Mouse (Mus musculus) thymus, postnatal 14 days (tissue): Measurements from ENCODE around the gene Gm36176.
"Not testable (repeated sequence)": the region's sequence is repeated elsewhere in the genome, so short reads cannot be mapped to it uniquely, and the experiment has no call there.

Source experiments
- DNase-seq: peaks from one replicate; pipeline ENCODE4 v3.0.0; 2021

Gm36176 gene

GRCm38 (mm10) chr10:77846503-77846902 lies at the start of gene Gm36176:
TSS of gene Gm36176 (plus strand) at chr10:77846803.
- no peak for DNase-seq

- DNase-seq = no peak
Observed at GRCm38 (mm10) chr10:77797677-77798076, 48.9 kb upstream of the Gm36176 start.

- not testable (repeated sequence) for DNase-seq
Observed at GRCm38 (mm10) chr10:77798164-77798920, 48.3 kb upstream of the Gm36176 start.

- no peak for DNase-seq
Observed at GRCm38 (mm10) chr10:77798921-77799508, 47.6 kb upstream of the Gm36176 start, which contains the start of gene Gm19668. TSS of gene Gm19668 (minus strand) at chr10:77799133.

GRCm38 (mm10) chr10:77804095-77804494 lies 42.5 kb upstream of the Gm36176 start:
- DNase-seq = no peak

- DNase-seq = no peak
Observed at GRCm38 (mm10) chr10:77811743-77812142, 34.9 kb upstream of the Gm36176 start, which contains the start of gene Gm9507. TSS of gene Gm9507 (minus strand) at chr10:77811843.

- no peak for DNase-seq
Observed at GRCm38 (mm10) chr10:77814382-77814781, 32.2 kb upstream of the Gm36176 start, which contains the start of gene Gm2696. TSS of gene Gm2696 (plus strand) at chr10:77814682.

GRCm38 (mm10) chr10:77815514-77815913 lies 31.1 kb upstream of the Gm36176 start:
- peak; percentile 46 for DNase-seq

- DNase-seq = no peak
Observed at GRCm38 (mm10) chr10:77818523-77818922, 28.1 kb upstream of the Gm36176 start.

GRCm38 (mm10) chr10:77819203-77819602 lies 27.4 kb upstream of the Gm36176 start:
- DNase-seq = no peak

- no peak for DNase-seq
Observed at GRCm38 (mm10) chr10:77826951-77827350, 19.7 kb upstream of the Gm36176 start, which contains the start of gene Krtap10-4. TSS of gene Krtap10-4 (minus strand) at chr10:77827095.

- DNase-seq = no peak
Observed at GRCm38 (mm10) chr10:77835647-77836046, 11.0 kb upstream of the Gm36176 start, which contains the start of gene Krtap10-10. TSS of gene Krtap10-10 (plus strand) at chr10:77835947.

GRCm38 (mm10) chr10:77839006-77839405 lies 7.6 kb upstream of the Gm36176 start:
- DNase-seq = no peak

GRCm38 (mm10) chr10:77846961-77847360 lies 358 bp downstream of the Gm36176 start:
- no peak for DNase-seq

- DNase-seq = no peak
Observed at GRCm38 (mm10) chr10:77847538-77847937, 935 bp downstream of the Gm36176 start.

GRCm38 (mm10) chr10:77852559-77852958 lies 6.0 kb downstream of the Gm36176 start, which contains the start of gene Gm10318:
TSS of gene Gm10318 (plus strand) at chr10:77852859.
- no peak for DNase-seq

GRCm38 (mm10) chr10:77861675-77862074 lies 15.1 kb downstream of the Gm36176 start, which contains the start of gene Gm3285:
TSS of gene Gm3285 (plus strand) at chr10:77861975.
- no peak for DNase-seq

GRCm38 (mm10) chr10:77864067-77864761 lies 17.6 kb downstream of the Gm36176 start:
- DNase-seq = peak; percentile 54

GRCm38 (mm10) chr10:77864762-77865143 lies 18.1 kb downstream of the Gm36176 start:
- DNase-seq = no peak

- DNase-seq = no peak
Observed at GRCm38 (mm10) chr10:77867546-77867945, 20.9 kb downstream of the Gm36176 start.

- no peak for DNase-seq
Observed at GRCm38 (mm10) chr10:77869651-77870050, 23.0 kb downstream of the Gm36176 start.

GRCm38 (mm10) chr10:77878985-77879384 lies 32.4 kb downstream of the Gm36176 start:
- DNase-seq = peak; percentile 28

- no peak for DNase-seq
Observed at GRCm38 (mm10) chr10:77880305-77880704, 33.7 kb downstream of the Gm36176 start.
